Mouse (Mus musculus): ENCODE data around the gene Fkbp15.

The Fkbp15 gene

DNA sequence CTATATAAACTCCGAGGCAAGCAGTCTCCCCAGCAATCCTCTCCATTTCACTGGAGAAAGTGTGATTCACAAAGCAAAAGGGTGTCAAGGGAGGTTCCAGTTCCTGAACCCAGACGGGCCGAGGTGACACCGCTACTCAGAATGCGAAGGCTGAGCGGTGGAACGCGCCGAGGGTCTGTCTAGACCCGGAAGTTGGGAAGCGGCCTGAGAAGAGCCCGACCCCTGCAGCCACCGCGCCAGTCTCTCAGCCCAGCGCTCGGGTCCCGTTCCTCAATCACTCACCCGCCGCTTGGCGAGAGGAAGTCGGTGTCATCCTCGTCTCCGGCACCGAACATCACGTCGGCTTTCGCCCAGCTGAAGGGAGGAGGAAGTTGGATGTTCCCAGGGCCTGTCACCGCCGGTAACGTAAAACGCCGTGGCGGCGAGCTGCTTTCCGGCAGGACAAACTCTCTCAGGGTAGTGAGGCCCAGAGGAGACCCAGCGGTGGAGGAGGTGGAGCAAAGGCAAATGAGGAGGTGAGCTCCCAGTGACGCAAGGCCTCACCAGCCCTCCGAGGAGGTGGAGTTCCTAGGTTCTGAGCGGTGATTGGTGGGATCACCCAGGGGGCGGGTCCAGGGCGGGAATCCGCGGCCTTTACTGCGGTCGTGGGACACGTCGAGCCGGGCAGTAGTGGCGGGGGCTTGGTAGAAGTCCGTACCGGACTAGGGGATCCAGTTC, at the start of gene Fkbp15, which contains the start of gene Slc31a1:
Fkbp15 (minus strand) TSS at position 461 of the 717 bp plus-strand sequence.
Slc31a1 (plus strand) TSS at position 640 of the 717 bp plus-strand sequence.
- peak; percentile 98 for DNase-seq (ENCODE audit: low read depth, low spot score)

DNA sequence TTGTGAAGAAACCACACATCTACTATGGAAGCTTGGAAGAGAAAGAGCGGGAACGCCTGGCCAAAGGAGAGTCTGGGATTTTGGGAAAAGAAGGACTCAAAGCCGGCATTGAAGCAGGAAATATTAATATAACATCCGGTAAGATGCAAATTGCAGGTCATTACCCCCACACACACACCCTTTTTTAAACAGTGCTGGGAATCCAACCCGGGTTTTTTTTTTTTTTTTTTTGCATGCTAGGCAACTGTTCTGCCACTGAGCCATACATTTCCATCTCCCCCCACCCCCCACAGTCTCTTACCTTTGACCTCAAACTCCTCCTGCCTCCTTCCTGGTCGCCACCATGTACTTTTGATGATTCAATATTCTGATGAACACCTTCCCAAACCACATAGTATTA, 49.3 kb upstream of the Fkbp15 start:
- no peak for DNase-seq (ENCODE audit: low read depth, low spot score)

DNA sequence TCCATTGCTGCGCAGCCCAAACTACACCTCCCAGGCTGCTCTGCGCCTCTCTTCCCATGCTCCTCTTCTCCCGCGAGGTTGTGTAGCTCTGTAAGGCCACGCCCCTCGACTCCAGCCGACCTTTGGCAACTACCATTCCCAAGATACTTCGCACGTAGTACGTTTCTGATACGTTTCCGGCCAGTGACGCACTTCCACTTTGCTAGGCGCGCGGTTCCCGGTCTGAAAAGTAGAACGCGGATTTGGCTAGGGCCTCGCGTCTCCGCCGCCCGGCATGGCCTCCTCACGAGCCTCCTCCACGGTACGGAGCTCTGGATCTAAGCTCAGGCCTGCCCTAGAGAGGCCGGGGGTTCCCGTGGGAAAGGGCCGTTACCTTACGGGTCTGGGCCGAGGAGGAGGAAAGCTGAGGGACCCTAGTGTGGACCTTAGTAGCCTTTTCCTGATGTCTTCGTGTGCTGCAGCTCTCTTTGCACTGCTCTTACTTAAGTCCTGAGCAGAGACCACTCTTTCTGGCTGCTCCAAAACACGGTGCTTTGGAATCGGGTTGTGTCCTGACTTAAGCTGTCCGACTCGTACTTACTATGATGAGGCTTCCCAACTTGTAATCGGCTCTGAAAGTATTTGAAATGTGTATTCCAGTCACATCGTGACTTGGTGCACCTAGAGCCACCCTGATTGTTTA, 48.4 kb upstream of the Fkbp15 start, which contains the start of the genes Cdc26 and Prpf4:
Cdc26 (minus strand) TSS at position 42 of the 682 bp plus-strand sequence.
Prpf4 (plus strand) TSS at position 197 of the 682 bp plus-strand sequence.
- peak; percentile 99 for DNase-seq (ENCODE audit: low read depth, low spot score)

DNA sequence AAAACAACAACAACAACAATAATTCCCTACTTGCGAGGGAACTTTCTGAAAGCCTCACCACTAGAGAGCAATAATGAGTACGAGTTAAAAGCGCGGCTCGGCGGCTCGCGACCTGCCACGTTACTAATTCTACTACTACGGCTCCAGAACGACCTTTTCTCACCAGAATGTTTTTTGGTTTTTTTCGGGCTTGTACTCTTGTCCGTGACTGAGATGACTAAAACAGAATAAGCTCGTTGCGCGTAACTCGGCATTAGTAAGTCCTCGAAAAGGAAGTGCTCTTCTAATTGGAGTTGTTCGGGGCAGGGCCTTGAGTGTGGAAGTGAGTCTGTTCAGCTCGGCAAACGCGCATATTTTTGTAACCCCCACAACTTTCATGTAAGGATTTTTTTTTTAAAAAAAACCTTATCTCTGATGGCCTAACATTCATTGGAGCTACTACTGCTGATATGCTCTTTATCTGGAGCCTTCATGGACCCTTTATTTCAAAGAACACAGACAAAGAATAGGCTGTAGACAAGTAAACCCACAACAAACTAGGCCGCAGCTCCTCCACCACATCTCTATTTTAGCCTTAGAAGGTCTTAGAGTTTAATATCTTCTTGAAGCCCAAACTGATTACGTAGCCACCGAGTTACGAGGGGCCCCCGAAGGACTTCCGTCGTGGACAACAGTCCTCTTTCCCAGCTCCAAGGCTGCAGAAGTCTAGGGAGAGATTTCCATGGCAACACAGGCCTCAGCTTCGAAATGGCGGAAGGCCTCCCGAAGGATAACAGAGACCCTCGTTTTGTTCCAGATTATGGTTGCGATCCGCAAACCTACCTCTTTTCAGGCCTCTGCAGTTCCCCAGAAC, 47.6 kb upstream of the Fkbp15 start:
- DNase-seq (ENCODE audit: low read depth, low spot score) = peak; percentile 49

DNA sequence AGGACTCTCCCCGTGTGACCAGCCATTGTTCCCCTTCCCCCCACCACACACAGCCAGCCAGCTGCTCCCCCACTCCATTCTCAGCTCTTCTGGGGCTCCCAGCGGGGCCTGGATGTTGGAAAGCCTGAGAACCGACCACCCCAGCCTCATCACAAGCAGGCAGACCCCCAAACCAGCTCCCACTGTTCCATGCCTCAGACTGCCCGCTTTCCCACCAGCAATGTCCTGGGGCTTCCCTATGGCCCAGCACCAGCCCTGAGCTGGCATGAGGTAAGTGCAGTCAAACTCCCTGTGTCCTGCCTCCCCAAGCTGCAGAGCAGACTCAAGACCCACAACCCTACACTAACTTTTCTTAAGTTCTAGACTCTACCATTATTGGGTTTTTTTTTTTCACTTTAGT, 45.8 kb upstream of the Fkbp15 start:
- no peak for DNase-seq (ENCODE audit: low read depth, low spot score)

DNA sequence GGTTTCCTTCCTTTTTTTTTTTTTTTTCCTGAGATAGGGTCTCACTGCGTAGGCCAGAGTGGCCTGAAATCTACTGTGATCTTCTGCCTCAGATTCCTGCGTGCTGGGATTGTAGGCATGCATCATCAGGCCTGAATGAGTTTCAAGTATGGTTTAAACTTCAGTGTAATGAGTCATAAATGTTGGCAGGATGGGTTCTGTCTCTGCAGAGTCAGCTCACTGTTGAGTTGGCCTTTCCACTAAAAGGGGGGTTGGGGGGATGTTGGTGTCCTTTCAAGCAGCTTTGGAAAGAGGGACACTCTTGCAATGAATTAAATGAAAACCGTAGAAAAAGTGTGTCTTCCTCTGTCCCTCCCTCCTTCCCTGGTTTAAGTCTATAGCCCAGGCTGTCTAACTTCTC, 38.6 kb upstream of the Fkbp15 start:
- no peak for DNase-seq (ENCODE audit: low read depth, low spot score)

DNA sequence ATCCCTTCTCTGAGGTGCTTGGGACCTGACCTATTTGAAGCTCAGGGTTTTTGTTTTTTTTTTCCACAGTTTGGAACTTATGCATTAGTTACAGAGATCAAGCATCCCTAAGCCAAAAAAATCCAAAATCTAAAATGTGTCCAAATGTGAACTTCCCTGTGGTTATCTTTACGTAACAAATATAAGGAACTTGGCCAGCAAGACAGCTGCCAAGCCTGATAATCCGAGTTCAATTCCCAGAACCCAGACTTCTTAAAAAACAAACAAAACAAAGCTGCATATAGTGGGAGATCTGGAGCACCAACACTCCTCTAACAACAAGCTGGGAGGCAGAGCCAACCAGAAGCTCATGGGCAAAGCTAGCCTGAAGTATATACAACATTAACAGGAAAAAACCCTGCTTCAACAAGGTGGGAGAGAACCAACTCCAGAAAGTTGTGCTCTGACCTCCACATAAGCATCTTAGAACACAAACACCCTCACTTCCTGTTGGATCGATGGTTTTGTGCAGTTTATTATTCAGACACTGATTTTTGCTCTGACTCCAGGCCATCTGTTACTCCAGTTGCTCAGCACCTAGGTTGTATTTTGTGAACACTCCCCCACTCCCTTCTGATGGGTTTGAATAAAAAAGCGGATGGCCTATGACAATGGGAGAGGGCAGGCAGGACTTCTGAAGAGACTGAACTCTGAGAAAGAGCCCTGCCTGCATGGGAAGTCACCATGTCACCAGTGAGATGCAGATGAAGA, 37.4 kb upstream of the Fkbp15 start:
- no peak for DNase-seq (ENCODE audit: low read depth, low spot score)

DNA sequence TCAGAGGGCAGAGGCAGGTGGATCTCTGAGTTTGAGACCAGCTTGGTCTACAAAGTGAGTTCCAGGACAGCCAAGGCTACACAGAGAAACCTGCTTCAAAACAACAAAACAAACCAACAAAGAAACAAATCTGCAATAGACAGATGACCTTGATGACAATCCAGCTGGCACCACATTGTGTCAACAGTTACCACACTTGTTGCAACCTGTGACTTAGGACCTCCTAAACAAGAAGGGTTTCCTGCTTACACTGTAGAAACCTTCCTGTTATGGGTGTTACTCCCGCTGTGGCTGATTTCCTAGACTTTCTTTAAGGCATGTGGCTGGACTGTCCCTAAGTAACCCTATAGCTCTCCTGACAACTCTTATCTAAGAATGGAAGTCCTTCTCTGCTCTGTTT, 35.5 kb upstream of the Fkbp15 start:
- DNase-seq (ENCODE audit: low read depth, low spot score) = no peak

DNA sequence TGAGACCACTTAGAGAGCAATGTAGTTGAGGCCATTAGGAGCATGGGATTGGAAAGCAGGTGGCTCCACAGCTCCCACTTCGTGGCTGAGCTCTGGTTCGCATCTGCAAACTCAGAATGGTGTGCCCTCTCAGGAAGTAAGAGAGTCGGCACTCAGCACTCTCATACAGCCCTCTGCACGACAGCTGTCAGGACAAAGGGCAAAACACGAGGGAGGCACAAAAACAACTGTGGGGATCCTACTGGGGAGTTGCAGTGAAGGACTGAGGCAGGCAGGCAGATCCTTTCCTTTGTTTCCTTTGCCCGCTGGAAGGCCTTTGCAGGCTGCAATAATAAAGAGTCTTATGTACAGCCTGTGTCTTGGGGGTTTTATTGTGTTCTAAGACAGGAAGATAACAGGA, 33.1 kb upstream of the Fkbp15 start:
- DNase-seq (ENCODE audit: low read depth, low spot score) = no peak

DNA sequence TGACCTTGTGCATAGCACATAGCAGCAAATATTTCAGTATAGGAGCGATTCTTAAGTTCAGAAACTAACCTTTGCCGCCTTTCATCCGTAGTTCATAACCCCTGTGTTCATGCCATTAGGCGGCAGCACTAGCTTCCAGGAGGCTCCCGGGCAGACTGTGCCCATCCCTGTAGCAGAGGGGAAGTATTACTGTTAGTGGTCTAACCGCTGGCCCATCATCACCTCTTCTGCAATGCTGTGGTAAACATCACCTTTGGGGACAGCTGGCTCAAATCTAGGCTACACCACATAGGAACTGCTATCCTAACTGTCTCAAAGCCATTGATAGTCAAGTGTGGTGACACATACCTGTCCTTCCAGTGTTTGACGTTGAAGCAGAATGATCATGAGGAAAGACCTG, 31.5 kb upstream of the Fkbp15 start:
- no peak for DNase-seq (ENCODE audit: low read depth, low spot score)

DNA sequence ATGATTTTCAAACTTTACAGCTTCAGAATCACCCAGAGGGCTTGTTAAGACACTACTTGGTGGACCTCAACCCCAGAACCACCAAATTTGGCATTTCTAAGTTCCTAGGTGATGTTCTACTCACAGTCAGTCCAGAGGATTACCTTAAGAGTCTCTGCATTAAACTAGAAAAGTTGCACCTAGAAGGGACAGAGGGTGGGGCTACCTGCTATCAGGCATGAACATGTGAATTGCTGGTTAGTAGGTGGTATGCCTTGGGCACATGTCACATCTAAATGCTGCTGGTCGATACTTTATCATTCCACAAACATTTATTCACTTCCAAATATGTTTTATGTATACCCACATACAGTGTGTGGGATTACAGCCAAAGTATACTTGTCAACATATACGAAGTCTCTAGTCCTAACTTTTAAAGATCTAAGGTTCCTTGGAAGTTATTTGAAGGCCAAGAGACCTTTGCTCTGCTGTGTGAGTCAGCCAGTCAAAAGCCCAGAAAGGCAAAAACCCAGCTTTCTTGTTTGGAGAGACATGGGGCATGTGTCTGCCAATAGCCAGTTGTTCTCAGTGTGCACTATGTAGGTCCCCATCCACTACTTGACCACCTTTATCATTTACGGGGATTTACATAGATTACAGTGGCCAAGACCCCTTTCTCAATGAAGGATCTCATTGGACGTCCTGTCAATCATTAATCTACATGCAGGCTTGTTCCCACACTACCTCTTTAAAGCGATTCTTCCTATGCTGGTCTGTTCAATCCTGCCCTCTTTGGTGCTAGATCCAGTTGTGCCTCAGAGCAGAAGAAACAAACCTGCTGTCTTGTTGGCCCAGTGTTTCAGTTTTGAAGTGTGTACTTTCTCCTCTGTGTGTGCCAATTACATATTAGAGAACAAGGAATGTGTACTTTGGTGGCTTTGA, 29.5 kb upstream of the Fkbp15 start:
- DNase-seq (ENCODE audit: low read depth, low spot score) = no peak

DNA sequence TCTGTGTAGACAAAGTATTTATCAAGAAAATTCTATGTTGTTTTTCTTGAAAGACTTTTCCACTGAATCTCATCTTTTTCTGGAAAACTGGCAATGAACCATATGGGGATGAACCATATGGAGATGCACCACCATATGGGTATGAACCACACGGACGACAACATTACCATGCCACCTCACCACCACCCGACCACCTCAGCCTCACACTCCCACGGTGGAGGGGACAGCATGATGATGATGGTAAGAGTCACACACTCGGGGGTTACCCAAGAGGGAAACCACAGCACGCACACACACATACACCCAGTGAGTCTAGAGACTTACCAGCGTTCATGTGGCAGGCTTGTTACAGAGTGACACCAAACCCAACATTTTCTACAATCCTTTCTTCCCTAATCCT, 25.1 kb upstream of the Fkbp15 start:
- DNase-seq (ENCODE audit: low read depth, low spot score) = no peak

DNA sequence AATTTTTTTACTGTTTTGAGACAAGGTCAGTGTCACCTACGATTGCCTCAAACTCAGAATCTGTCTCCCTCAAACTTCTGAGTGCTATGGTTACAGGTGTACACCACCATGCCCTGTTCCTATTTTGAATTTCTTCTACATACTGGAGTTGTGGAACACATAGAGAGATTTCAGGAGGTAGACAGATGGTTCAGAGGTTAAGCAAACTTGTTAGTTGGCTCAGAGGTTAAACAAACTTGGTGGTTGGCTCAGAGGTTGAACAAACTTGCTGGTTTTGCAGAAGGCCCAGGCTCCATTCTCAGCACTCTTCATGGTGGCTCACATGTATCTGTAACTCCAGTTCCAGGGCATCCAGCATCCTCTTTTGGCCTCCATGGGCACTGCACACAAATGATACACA, 23.8 kb upstream of the Fkbp15 start:
- no peak for DNase-seq (ENCODE audit: low read depth, low spot score)

DNA sequence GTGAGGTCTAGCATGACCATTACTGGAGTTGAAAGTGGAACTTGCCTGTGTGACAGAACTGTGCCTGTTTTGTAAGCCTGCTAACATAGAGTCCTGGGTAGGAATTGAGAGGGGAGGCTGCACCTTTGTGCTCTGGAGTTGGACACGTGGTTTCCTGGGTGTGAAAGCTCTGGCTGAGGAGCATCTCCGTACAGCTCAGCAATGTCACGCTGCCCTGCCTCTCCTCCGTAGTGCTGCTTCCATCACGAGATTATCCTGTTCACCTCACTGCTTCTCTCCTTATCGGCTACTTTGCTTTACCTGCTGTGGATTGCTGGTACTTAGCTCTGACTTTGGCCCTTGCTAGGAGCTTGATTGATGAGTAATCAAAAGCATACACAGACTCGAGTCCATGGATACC, 23.4 kb upstream of the Fkbp15 start:
- no peak for DNase-seq (ENCODE audit: low read depth, low spot score)

DNA sequence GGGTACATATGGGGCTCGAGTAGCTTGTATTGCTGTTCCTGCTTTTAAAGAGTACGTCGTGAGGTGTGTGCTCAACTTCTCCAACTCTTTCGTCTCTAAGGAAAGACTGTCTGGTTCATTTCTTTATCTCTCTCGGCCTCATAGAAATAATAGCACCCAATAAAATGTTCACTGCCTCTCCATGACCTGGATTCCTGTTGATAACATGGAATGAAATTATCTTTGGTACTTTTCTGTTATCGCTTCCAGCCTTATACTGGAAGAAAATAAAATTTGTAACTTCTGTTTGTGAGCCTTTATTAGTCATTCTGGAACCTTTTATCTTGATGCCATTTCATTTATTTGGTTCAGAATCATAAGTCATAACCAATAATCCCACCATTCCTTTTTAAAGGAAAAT, 22.9 kb upstream of the Fkbp15 start:
- DNase-seq (ENCODE audit: low read depth, low spot score) = no peak

DNA sequence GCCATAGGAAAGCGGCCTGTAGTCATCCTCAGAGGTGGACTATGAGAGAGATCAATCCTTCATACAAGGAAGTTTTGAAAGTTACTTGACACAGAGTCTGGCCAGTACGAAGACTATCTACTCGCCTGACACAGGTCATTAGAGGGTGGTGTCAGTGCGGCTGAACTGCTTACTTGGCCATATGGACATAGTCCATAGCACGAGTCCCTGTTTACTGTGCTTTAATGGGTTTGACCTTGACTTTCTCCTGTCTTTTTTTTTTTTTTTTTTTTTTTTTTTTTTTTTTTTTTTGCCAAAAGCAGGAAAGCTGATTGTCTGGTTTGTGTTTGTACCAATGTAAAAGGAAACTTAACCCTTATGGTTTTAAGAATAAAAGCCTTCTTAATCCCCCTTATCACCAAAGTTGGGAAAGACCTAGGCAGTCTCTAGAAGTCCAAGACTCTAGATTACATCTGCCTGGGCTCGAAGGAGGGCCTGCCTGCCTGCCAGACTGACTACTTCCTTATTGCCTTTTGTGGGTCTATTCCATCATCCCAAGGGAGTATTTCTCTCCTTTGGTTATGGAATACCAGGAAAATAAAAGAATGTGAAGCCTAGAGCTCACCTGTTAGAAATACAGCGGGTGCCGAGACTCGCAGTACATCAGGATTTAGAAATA, 19.5 kb upstream of the Fkbp15 start:
- DNase-seq (ENCODE audit: low read depth, low spot score) = no peak

DNA sequence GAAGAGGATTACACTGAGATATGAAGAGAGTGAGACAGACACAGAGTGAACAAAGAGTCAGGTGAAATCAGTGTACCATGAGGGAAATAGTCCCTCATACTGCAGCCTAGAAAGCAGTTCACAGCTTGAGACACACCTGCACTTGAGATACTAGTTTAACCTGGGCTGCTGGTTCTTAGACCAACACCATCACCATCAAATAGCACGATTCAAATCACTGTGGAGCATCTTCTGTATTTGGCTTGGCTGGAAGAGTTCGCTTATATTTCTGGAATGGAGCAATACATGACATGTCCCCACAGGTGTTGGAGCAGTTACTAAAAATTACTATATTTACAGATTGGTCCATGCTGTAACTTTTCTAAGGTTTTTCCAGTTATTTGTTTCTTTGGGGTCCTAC, 15.8 kb upstream of the Fkbp15 start:
- no peak for DNase-seq (ENCODE audit: low read depth, low spot score)

DNA sequence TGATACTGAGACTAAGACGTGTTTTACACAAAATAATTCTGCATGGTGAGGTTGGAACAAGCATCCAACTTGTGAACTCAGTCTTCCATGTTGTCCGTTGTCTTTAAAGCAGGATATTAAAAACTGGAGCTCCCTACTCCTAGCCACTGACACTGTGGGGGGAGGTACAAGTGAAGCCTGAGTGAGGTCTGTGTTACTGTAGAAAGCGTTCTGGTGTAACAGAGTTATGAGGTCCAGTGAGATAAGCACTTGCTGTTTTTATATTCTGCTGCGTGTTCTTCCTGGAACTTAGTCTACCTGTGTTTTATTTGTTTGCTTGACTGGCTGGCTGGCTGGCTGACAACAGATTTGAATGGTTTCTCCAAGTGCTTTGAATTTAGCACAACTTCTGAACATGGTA, 14.0 kb upstream of the Fkbp15 start:
- DNase-seq (ENCODE audit: low read depth, low spot score) = no peak

DNA sequence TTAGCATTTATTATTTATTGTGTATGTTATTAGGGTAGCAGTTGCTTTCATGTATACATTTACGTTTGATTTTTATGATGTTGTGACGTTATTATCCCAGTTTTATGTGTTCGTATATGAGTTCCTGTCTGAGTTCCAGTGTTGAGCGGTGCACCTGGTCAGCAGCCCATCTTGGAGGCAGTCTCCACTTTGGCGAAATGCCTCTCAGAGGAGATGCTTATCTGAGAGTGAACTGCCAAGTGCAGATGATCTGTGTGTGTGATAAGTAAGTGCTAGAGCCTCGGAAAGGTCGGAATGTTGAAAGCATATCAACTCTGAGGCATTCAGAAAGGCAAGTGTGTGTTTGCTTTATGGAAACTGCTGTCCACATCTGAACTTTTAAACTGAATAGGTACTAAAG, 13.3 kb upstream of the Fkbp15 start:
- no peak for DNase-seq (ENCODE audit: low read depth, low spot score)
